Comparison of ENCODE assay signal across 11 mouse cellular contexts in genomic region chr11:106170807-106171206, GRCm38 (mm10). TPM values are rescaled to one million over a fixed set of nuclear protein-coding genes. Genes with fewer than 3 reads are reported as not detected.
DNase-seq lines count a peak whose midpoint lies in the region; ATAC-seq and TF ChIP-seq lines count a peak whose summit lies in the region.
"Had no signal": no experiment of that assay in that cellular context is flagged by ENCODE, and none has a peak within 500 bp of the region (broad histone marks: within the 10 kb centered on the region; RNA-seq: fewer than 3 reads in every experiment).

No protein-coding gene starts in this region.

- no peaks in the 10 kb centered on the region for H3K9me3 ChIP-seq in heart, postnatal 0 days (replicated peaks; ENCODE audit: control insufficient read depth, low read length)
- H3K9me3 ChIP-seq in heart, embryonic 12.5 days (replicated peaks): no peaks in the 10 kb centered on the region
- no peaks in the 10 kb centered on the region for H3K9me3 ChIP-seq in embryonic facial prominence, embryonic 14.5 days (ENCODE audit: control insufficient read depth, low read length)
- H3K9me3 ChIP-seq: embryonic facial prominence, embryonic 12.5 days; heart, embryonic 15.5 days had no signal

- H3K4me1 ChIP-seq in heart, postnatal 0 days (ENCODE audit: control insufficient read depth, insufficient read depth): no peaks in the 10 kb centered on the region
- no peaks in the 10 kb centered on the region for H3K4me1 ChIP-seq in heart, embryonic 12.5 days (replicated peaks)
- no peaks in the 10 kb centered on the region for H3K4me1 ChIP-seq in embryonic facial prominence, embryonic 14.5 days (ENCODE audit: control insufficient read depth, insufficient read depth, low read length)
- peaks cover 4% of the 10 kb centered on the region; the same call in 1 of the 2 replicates for H3K4me1 ChIP-seq in small intestine, adult 2 months (ENCODE audit: control insufficient read depth, insufficient read depth, insufficient read length, low read length)
- H3K4me1 ChIP-seq: embryonic facial prominence, embryonic 12.5 days; heart, embryonic 15.5 days had no signal

- TF ChIP-seq CTCF in heart, postnatal 0 days (IDR thresholded peaks at IDR 0.05; ENCODE audit: low read depth): peak; percentile 42
- peak; percentile 32; the same call in 1 of the 2 replicates for TF ChIP-seq CTCF in small intestine, adult 2 months (IDR thresholded peaks at IDR 0.05; ENCODE audit: extremely low read depth, insufficient read length, insufficient replicate concordance, low read depth, low read length)

- intact Hi-C loops in gastrocnemius, postnatal 14 days (cut with DNase I; ENCODE audit: low total_unique reads): no loop called here

- H3K4me3 ChIP-seq in heart, postnatal 0 days (ENCODE audit: low read depth, low read length): no peak overlapping the region
- H3K4me3 ChIP-seq in heart, embryonic 12.5 days: no peak overlapping the region
- no peak overlapping the region for H3K4me3 ChIP-seq in embryonic facial prominence, embryonic 14.5 days (ENCODE audit: low read depth, low read length)
- no peak overlapping the region for H3K4me3 ChIP-seq in small intestine, adult 2 months (ENCODE audit: low read depth, low read length)
- H3K4me3 ChIP-seq: embryonic facial prominence, embryonic 12.5 days; heart, embryonic 15.5 days; myocyte had no signal

- no peak for TF ChIP-seq EP300 in heart, postnatal 0 days (IDR thresholded peaks at IDR 0.05; ENCODE audit: low read depth)

- no peak for TF ChIP-seq POLR2A in small intestine, adult 2 months (IDR thresholded peaks at IDR 0.05; ENCODE audit: low read depth, low read length)

- no peaks in the 10 kb centered on the region for H3K27me3 ChIP-seq in heart, postnatal 0 days (ENCODE audit: control insufficient read depth, insufficient read depth, low read length)
- H3K27me3 ChIP-seq in heart, embryonic 12.5 days (replicated peaks): no peaks in the 10 kb centered on the region
- no peaks in the 10 kb centered on the region for H3K27me3 ChIP-seq in embryonic facial prominence, embryonic 14.5 days (replicated peaks; ENCODE audit: control insufficient read depth, insufficient read depth, low read length)
- no peaks in the 10 kb centered on the region for H3K27me3 ChIP-seq in small intestine, adult 2 months (ENCODE audit: control insufficient read depth, insufficient read depth, low read length)
- H3K27me3 ChIP-seq: embryonic facial prominence, embryonic 12.5 days; heart, embryonic 15.5 days had no signal

- DNase-seq in heart, postnatal 0 days (ENCODE audit: low spot score): no peak
- peak; percentile 47 for DNase-seq in embryonic facial prominence, embryonic 14.5 days (ENCODE audit: low spot score)
- DNase-seq in left cerebral cortex, adult 9 months (ENCODE audit: low spot score in 2 of 2): no peak
- DNase-seq in gastrocnemius, postnatal 14 days: no peak
- no peak for DNase-seq in heart, adult 9 months (ENCODE audit: low spot score in 2 of 2)

- ATAC-seq in heart, postnatal 0 days (ENCODE audit: insufficient read depth, low read depth): no peak
- ATAC-seq in heart, embryonic 12.5 days (ENCODE audit: insufficient number of reproducible peaks, low FRiP score): no peak
- ATAC-seq in CD4-positive, CD25-positive, alpha-beta regulatory T cell, adult 4 months: peak; percentile 59
- no peak for ATAC-seq in embryonic facial prominence, embryonic 14.5 days (ENCODE audit: low read depth)

- 75% methylated on average over 7 of the region's 7 CpGs for WGBS in heart, postnatal 0 days
- 79% methylated on average over 7 of the region's 7 CpGs for WGBS in heart, embryonic 12.5 days
- WGBS in embryonic facial prominence, embryonic 14.5 days: 80% methylated on average over 7 of the region's 7 CpGs
- WGBS in small intestine, adult 2 months: 75% methylated on average over 7 of the region's 7 CpGs

- H3K4me2 ChIP-seq in heart, postnatal 0 days (ENCODE audit: low read depth, low read length): no peak overlapping the region
- no peak overlapping the region for H3K4me2 ChIP-seq in heart, embryonic 12.5 days
- H3K4me2 ChIP-seq in embryonic facial prominence, embryonic 14.5 days (ENCODE audit: low read depth, low read length): no peak overlapping the region
- H3K4me2 ChIP-seq: embryonic facial prominence, embryonic 12.5 days; heart, embryonic 15.5 days had no signal

- no peak overlapping the region for H3K9ac ChIP-seq in heart, postnatal 0 days (replicated peaks; ENCODE audit: low read depth, low read length)
- no peak overlapping the region for H3K9ac ChIP-seq in heart, embryonic 12.5 days
- H3K9ac ChIP-seq in embryonic facial prominence, embryonic 14.5 days (ENCODE audit: low read depth, low read length): no peak overlapping the region
- H3K9ac ChIP-seq: embryonic facial prominence, embryonic 12.5 days; heart, embryonic 15.5 days had no signal

- no peak overlapping the region for H3K27ac ChIP-seq in heart, postnatal 0 days (ENCODE audit: low read depth)
- no peak overlapping the region for H3K27ac ChIP-seq in heart, embryonic 12.5 days (ENCODE audit: poor library complexity, severe bottlenecking)
- H3K27ac ChIP-seq in embryonic facial prominence, embryonic 14.5 days (replicated peaks; ENCODE audit: low read depth, low read length): no peak overlapping the region
- H3K27ac ChIP-seq in small intestine, adult 2 months (ENCODE audit: insufficient read depth, low read depth, low read length): no peak overlapping the region
- H3K27ac ChIP-seq: embryonic facial prominence, embryonic 12.5 days; heart, embryonic 15.5 days had no signal

- peaks cover 21% of the 10 kb centered on the region for H3K36me3 ChIP-seq in heart, postnatal 0 days (replicated peaks; ENCODE audit: control insufficient read depth, insufficient read depth, low read length)
- H3K36me3 ChIP-seq in heart, embryonic 12.5 days: peaks cover 37% of the 10 kb centered on the region
- H3K36me3 ChIP-seq in embryonic facial prominence, embryonic 14.5 days (ENCODE audit: control insufficient read depth, insufficient read depth, low read length): peaks cover 48% of the 10 kb centered on the region
- H3K36me3 ChIP-seq in small intestine, adult 2 months (ENCODE audit: control insufficient read depth, insufficient read depth, low read length): no peaks in the 10 kb centered on the region

RNA-seq across cellular contexts. Expression of gene Limd2, which starts 10.1 kb away (rescaled TPM):
- 8.2 and 34.8 TPM in 2 replicates for total RNA-seq in heart, postnatal 0 days (2014; rRNA removed; ENCODE audit: low replicate concordance)
- polyA plus RNA-seq in heart, postnatal 0 days (2015; fragmentation: Nextera tagmentation; extraction: Ambion mirVana): 40.4 and 44.6 TPM in 2 replicates
- polyA plus RNA-seq in heart, embryonic 12.5 days (2016; fragmentation: Nextera tagmentation; extraction: Ambion mirVana): 125 and 135 TPM in 2 replicates
- polyA plus RNA-seq in CD4-positive, CD25-positive, alpha-beta regulatory T cell, adult 4 months (2017; shearing (Covaris generic)): 100 to 1,000 TPM; 597 to 715 TPM
- 169 and 216 TPM in 2 replicates for polyA plus RNA-seq in embryonic facial prominence, embryonic 14.5 days (2014; fragmentation: Nextera tagmentation; extraction: Ambion mirVana)
- 11.8 and 21.7 TPM in 2 replicates for polyA plus RNA-seq in small intestine, adult 2 months (2012; rRNA removed)
- total RNA-seq in gastrocnemius, postnatal 14 days (2021): 1 to 10 TPM; 5.9 to 8.6 TPM

RNA-seq across cellular contexts. Expression of gene Gm10840, which starts 10.2 kb away (rescaled TPM):
- total RNA-seq in heart, postnatal 0 days (2014; rRNA removed; ENCODE audit: low replicate concordance): not detected in 2 replicates
- polyA plus RNA-seq in heart, postnatal 0 days (2015; fragmentation: Nextera tagmentation; extraction: Ambion mirVana): not detected in 2 replicates
- not detected in 2 replicates for polyA plus RNA-seq in heart, embryonic 12.5 days (2016; fragmentation: Nextera tagmentation; extraction: Ambion mirVana)
- polyA plus RNA-seq in CD4-positive, CD25-positive, alpha-beta regulatory T cell, adult 4 months (2017; shearing (Covaris generic)): not detected
- not detected in 2 replicates for polyA plus RNA-seq in embryonic facial prominence, embryonic 14.5 days (2014; fragmentation: Nextera tagmentation; extraction: Ambion mirVana)
- not detected in 2 replicates for polyA plus RNA-seq in small intestine, adult 2 months (2012; rRNA removed)
- not detected for total RNA-seq in gastrocnemius, postnatal 14 days (2021)
- polyA plus RNA-seq: embryonic facial prominence, embryonic 12.5 days; heart, embryonic 15.5 days; myocyte had no signal

RNA-seq across cellular contexts. Expression of gene Strada, which starts 31.2 kb away (rescaled TPM):
- total RNA-seq in heart, postnatal 0 days (2014; rRNA removed; ENCODE audit: low replicate concordance): 12.6 and 18.7 TPM in 2 replicates
- 12.6 and 13.0 TPM in 2 replicates for polyA plus RNA-seq in heart, postnatal 0 days (2015; fragmentation: Nextera tagmentation; extraction: Ambion mirVana)
- polyA plus RNA-seq in heart, embryonic 12.5 days (2016; fragmentation: Nextera tagmentation; extraction: Ambion mirVana): 22.4 and 22.6 TPM in 2 replicates
- polyA plus RNA-seq in CD4-positive, CD25-positive, alpha-beta regulatory T cell, adult 4 months (2017; shearing (Covaris generic)): 10 to 100 TPM; 34.5 to 40.0 TPM
- polyA plus RNA-seq in embryonic facial prominence, embryonic 14.5 days (2014; fragmentation: Nextera tagmentation; extraction: Ambion mirVana): 24.0 and 26.2 TPM in 2 replicates
- polyA plus RNA-seq in small intestine, adult 2 months (2012; rRNA removed): 4.4 and 7.4 TPM in 2 replicates
- 10 to 100 TPM; 13.0 to 15.3 TPM for total RNA-seq in gastrocnemius, postnatal 14 days (2021)

RNA-seq across cellular contexts. Expression of gene Ccdc47, which starts 45.3 kb away (rescaled TPM):
- total RNA-seq in heart, postnatal 0 days (2014; rRNA removed; ENCODE audit: low replicate concordance): 22.0 and 23.6 TPM in 2 replicates
- 80.6 and 89.8 TPM in 2 replicates for polyA plus RNA-seq in heart, postnatal 0 days (2015; fragmentation: Nextera tagmentation; extraction: Ambion mirVana)
- polyA plus RNA-seq in heart, embryonic 12.5 days (2016; fragmentation: Nextera tagmentation; extraction: Ambion mirVana): 90.3 and 93.1 TPM in 2 replicates
- polyA plus RNA-seq in CD4-positive, CD25-positive, alpha-beta regulatory T cell, adult 4 months (2017; shearing (Covaris generic)): 10 to 100 TPM; 92.6 to 96.6 TPM
- 76.0 and 77.4 TPM in 2 replicates for polyA plus RNA-seq in embryonic facial prominence, embryonic 14.5 days (2014; fragmentation: Nextera tagmentation; extraction: Ambion mirVana)
- 2.2 and 4.8 TPM in 2 replicates for polyA plus RNA-seq in small intestine, adult 2 months (2012; rRNA removed)
- 10 to 100 TPM; 62.1 to 69.8 TPM for total RNA-seq in gastrocnemius, postnatal 14 days (2021)

RNA-seq across cellular contexts. Expression of gene Ddx42, which starts 45.9 kb away (rescaled TPM):
- total RNA-seq in heart, postnatal 0 days (2014; rRNA removed; ENCODE audit: low replicate concordance): 15.8 and 17.8 TPM in 2 replicates
- polyA plus RNA-seq in heart, postnatal 0 days (2015; fragmentation: Nextera tagmentation; extraction: Ambion mirVana): 25.5 and 29.2 TPM in 2 replicates
- polyA plus RNA-seq in heart, embryonic 12.5 days (2016; fragmentation: Nextera tagmentation; extraction: Ambion mirVana): 59.1 and 60.7 TPM in 2 replicates
- polyA plus RNA-seq in CD4-positive, CD25-positive, alpha-beta regulatory T cell, adult 4 months (2017; shearing (Covaris generic)): 100 to 1,000 TPM in 1 of 2 experiments, 10 to 100 TPM in 1; 84.7 to 135 TPM
- polyA plus RNA-seq in embryonic facial prominence, embryonic 14.5 days (2014; fragmentation: Nextera tagmentation; extraction: Ambion mirVana): 62.7 and 69.1 TPM in 2 replicates
- 2.1 and 5.2 TPM in 2 replicates for polyA plus RNA-seq in small intestine, adult 2 months (2012; rRNA removed)
- total RNA-seq in gastrocnemius, postnatal 14 days (2021): 10 to 100 TPM; 22.5 to 24.8 TPM
